Mouse (Mus musculus): ENCODE data around the gene Brsk2. TPM values are rescaled to one million over a fixed set of nuclear protein-coding genes. Genes with fewer than 3 reads are reported as not detected.

Gene Brsk2
- total RNA-seq, 2 experiments from 2014 or later = 229 to 232 TPM

DNA sequence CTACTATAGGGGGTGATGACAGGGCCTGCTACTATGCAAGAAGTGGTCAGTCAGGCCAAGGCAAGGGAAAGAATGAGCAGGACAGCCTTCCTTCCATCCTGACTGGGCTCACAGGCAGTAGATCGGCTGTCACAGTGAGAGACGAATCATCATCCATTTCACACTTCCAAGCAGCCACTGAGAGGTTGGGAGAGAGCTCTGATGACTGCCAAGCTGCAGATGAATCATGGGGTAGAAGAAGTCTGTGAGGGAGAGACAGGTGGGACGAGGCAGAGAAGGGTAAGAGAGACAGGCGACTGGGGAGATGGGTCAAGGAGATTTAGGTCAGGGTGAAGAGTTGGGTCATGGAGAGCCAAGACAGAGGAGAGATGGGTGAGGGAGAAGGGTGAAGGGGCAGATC lies 3.4 kb downstream of the Brsk2 start:
- intact Hi-C loops (cut with DNase I) = no loop called here
- DNase-seq (ENCODE audit: low spot score in 2 of 2) = peak in 1 of 2 experiments; percentile 31

DNA sequence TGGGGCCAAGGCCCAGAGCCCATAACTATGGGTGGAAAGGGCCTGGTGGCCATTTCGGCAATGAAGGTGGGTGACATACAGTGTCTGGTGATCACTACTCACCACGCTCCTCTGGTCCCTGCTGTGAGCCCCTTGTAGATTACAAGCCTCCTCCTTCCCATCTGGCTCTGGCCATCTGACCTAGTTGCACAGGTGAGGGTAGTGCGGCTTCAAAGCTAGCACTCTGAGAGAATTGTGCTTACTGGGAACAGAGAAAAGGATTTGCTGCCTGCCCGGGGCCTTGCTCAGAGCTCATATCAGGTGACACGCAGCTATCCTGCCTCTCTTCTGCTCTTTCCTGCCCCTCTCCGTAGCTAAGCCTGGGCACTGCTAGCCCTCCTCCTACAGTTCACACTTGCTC lies 4.1 kb downstream of the Brsk2 start:
- intact Hi-C loops (cut with DNase I) = no loop called here
- DNase-seq (ENCODE audit: low spot score in 2 of 2) = no peak

DNA sequence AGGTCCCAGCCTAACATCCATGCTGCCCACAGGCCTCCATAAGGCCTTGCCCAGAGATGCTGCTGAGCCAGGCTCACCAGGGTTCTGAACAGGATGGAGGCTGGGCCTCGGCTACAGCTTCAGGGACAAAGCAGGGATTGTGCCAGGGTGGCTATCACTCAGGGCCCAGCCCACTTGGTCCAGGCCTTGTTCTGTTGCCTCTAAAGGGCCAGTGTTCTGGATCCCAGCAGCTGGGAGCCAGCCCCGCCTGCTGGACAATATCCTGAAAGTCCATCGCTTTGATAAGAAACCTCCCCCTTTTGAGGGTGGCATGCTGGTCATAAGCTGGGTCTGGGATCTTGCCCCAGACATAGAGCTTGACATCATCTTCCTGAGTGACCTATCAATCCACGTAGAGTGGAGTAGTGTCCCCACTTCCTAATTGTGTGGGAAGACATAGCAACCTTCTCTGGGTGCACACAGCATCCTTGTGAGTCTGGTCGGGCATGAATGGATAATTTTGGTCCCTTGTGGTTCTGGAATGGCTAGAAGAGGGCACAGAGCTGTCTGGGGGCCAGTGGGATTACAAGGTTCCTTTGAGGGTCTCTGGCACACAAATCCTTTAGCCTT lies 6.1 kb downstream of the Brsk2 start:
- intact Hi-C loops (cut with DNase I) = no loop called here
- DNase-seq (ENCODE audit: low spot score in 2 of 2) = peak in 1 of 2 experiments; percentile 35

DNA sequence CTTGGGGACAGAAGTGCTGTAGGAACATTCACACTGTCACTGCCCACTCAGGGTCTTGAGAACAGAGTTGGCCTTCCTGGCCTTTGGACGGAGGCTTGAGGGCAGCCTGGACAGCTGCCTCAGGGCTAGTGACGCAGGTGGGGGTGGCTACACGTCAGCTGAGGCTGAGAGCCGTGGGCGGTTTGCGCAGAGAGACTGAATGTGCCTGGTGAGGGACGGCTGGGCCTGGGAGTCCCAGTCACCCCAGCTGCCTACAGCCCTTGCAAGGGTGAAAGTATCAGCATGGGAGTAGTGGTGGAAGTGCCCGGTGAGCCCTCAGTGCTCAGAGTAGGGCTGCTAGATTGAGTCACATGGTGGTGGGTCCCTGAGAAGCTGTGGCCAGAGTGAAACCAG lies 6.6 kb downstream of the Brsk2 start:
- intact Hi-C loops (cut with DNase I) = no loop called here
- peak; percentile 55 to 72 for DNase-seq (ENCODE audit: low spot score in 2 of 2)

DNA sequence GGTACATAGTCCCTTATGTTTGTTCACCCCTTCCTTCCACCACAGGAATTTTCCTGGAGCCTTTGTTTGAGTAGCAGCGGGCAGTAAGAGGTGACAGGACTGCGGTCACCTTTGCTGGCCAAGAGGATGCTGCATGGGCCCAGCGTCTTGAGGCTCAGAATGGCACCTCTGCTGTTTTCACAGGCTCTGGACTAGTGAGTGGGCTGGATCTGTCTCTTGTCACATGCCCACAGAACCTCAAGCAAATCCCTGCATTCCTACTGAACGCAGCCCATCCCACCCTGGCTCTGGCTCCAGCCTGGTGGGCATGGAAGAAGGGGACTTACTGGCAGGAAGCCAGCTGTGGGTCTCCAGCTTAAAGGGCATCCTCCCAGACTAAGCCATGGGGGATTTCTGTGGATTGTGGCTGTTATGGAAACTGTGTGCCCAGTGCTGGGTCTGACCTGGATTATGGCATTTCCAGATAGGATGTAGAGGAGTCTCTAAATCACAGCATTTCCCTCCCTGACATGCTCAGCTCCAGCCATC lies 8.0 kb downstream of the Brsk2 start:
- peak in 1 of 2 experiments; percentile 43 for DNase-seq (ENCODE audit: low spot score in 2 of 2)
- intact Hi-C loops (cut with DNase I) = no loop called here

DNA sequence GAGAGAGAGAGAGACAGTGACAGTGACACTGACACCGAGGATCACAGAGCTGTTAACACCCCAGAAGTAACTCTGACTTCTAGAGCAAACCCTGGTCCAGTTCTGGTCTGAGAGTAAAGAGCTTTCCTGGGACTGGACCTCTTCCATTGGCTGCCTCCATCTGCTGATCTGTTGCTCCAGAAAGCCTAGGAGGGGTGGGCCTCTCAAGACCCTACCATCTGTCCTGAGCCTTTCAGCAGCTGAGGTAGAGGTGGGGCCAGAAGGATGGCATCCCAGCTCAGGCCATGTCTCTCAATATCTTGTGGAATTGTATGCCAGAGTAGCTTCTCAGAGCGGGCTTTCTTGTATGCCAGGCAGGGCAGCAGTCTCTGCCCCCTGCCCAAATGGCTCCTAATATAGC lies 8.7 kb downstream of the Brsk2 start:
- intact Hi-C loops (cut with DNase I) = no loop called here
- no peak for DNase-seq (ENCODE audit: low spot score in 2 of 2)

DNA sequence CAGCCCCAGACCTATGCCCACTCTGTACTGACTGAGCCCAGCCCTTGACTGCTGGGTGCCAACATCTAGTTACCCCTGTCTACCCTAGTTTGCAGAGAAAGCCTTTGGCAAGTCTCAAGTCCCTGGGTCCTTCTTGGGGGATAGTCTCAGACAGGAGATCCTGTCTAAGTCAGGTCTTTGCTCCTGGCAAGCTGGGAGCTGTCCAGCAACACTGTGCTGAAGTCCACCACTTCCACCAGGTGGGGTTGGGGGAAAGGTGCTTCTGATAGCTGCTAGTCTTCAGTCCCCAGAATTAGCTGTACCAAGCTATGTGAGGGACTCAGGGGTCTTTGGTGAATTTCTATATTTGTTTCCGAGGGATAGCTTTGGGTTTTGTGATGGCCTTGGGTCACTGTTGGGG lies 9.6 kb downstream of the Brsk2 start:
- DNase-seq (ENCODE audit: low spot score in 2 of 2) = no peak
- intact Hi-C loops (cut with DNase I) = no loop called here

DNA sequence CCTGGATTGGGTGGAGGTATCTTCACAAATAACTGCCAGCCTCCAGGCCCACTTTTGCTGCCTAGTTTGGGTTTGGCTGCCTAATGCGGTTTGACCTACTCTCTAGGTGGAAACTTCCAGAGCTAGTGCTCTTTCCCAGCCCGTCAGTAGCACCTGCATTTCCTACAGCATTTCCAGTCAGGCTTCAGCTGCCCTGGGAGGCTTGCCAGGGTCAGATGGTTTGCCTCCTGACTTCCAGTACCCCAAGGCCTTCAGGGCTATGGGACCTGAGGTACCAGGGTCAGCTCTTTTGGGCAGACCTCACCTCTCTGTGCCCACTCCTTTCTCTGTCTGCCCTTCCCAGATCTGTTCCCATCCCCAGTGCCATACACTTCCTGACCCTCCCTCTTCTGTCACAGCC lies 11.4 kb downstream of the Brsk2 start:
- no peak for DNase-seq (ENCODE audit: low spot score in 2 of 2)
- intact Hi-C loops (cut with DNase I) = no loop called here

DNA sequence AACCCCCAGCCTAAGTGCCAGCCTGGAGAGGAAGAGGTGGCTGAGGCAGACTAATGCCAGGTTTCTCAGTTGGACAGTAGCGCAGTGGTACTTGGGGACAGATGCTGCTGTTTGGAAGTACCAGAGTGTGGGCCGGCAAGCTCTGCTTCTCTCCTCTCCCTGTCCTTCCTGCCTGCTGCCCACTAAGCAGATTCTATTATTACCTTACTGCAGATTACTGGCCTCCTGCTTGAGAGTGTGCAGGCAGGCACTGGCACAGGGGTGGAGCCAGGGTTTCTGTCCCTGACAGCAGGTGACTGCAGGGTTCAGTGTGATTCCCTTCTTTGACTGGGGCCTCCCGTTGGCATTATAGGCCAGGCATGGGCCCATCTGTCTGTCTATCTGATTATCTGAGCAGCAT lies 11.9 kb downstream of the Brsk2 start:
- DNase-seq (ENCODE audit: low spot score in 2 of 2) = peak; percentile 61 to 68
- intact Hi-C loops (cut with DNase I) = no loop called here

DNA sequence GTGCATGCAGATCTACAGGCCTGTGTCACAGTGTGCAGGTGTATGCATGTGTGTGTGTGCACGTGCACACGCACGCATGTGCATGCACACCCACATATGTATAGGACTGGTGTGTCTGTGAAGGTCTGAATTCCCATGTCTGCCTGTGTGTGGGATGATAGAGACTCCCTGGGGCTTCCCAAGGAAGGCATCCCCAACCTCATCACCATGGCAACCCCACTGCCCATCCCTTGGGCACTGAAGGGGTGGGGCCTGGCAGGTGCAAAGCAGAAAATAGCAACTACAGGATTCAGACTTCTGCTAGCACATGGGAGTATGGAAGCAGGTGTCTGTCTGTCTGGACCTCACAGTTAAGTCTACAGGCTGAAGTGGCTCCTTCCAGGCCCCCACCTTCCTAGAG lies 13.0 kb downstream of the Brsk2 start:
- intact Hi-C loops (cut with DNase I) = no loop called here
- DNase-seq (ENCODE audit: low spot score in 2 of 2) = no peak

DNA sequence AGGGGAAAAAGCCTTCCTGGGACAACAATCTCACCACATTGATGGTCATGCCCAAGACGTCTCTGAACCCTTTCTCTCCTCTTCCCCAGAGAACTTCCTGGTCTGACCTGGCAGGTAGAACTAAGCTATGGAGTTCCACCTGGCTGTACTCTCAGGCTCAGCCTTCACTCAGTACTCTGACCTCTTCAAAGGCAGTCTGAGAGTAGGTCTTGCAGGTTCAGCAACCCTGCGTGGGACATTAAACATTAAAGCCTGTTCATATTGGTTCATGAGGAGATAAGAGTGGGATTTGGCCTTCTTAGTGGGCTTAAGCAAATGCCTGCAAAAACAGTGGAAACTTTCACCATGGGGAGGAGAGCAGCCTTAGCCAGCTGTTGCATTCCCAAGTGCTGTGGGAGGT lies 16.7 kb downstream of the Brsk2 start:
- intact Hi-C loops (cut with DNase I) = no loop called here
- DNase-seq (ENCODE audit: low spot score in 2 of 2) = no peak

DNA sequence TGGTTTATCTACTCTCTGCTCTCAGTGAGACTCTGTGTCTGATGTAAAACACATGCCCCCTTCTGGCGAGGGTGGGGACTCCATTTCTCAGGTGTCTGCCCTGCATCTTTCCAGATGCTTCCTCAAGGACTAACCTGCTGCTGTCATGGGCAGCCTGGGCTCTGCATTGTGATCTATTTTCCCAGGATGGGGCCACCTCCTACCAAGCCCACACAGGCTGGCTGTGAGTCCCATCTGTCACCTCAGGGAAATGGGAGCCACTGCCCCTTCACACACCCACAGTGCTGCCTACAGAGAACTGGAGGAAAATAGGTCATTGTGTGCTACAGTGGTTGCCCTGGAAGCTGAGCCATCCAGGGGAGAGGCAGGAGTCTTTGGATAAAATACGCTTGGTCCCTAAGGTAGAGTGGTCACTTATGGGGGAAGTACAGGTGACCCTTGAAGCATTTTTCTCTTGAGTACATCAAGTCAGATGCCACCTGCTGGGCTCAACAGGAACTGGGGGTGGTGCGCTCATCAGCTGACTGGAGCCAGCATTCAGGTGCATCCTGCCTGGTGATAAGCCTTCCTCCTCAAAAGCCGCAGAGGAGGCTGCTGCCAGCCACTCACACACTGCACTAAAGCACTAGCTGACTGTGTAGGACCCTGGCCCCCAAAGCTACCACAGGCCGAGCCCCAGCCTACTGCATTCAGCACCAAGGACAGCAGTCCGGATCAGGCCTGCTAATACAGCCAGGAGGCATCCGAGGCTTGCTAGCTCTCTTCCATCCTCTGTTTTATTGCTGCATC lies 23.5 kb downstream of the Brsk2 start:
- intact Hi-C loops (cut with DNase I) = no loop called here
- DNase-seq (ENCODE audit: low spot score in 2 of 2) = peak; percentile 49 to 57

DNA sequence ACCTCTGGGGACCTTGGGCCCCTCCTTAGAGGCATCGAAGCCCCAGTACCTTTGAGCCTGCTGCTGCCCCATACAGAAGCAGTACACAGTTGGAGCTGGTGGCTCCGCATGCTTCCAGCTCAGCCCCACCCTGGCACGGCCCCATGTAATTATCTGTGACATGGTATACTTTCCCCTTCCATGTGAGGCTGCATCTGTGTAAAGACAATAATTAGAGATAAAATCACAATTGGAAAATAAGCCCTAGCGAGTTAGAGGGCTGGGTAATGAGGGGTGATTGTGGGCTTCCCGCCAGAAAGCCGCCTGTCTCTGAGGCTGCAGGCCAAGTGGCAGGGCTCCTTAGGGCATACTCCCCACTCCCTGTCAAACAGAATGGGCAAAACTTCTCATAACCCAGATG lies 28.5 kb downstream of the Brsk2 start:
- intact Hi-C loops (cut with DNase I) = no loop called here
- DNase-seq (ENCODE audit: low spot score in 2 of 2) = no peak

DNA sequence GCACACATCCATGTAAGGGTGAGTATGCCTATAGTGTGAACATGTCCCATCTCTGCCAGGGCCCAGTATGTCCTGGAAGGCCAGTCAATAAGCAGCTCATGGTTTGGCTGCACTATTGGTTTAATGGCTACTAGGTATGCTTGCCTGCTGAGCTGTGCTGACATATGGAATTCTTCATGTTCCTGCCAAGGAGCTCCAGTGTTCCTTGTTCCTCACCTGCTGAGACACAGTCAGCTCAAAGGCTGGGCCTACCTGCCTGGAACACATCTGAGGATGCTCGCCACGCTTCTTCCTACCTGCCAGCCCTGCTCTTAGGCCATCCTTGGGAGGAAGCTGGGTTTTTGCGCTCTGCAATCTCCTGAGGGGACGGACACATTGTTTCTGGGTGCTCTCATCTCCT lies 29.7 kb downstream of the Brsk2 start:
- intact Hi-C loops (cut with DNase I) = no loop called here
- DNase-seq (ENCODE audit: low spot score in 2 of 2) = no peak

DNA sequence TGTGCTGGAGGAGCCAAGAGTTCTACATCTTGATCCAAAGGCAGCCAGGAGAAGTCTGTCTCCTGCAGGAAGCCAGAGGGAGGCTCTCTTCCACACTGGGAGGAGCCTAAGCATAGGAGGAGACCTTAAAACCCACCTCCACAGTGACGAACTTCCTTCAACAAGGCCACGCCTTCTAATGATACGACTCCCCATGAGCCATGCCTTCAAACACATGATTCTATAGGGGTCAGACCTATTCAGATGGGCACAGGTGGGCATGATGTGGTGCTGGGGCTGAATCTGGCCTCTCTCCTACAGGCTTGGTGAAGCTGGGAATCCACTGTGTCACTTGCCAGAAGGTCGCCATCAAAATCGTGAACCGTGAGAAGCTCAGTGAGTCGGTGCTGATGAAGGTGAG lies 31.7 kb downstream of the Brsk2 start:
- intact Hi-C loops (cut with DNase I) = no loop called here
- DNase-seq (ENCODE audit: low spot score in 2 of 2) = no peak

DNA sequence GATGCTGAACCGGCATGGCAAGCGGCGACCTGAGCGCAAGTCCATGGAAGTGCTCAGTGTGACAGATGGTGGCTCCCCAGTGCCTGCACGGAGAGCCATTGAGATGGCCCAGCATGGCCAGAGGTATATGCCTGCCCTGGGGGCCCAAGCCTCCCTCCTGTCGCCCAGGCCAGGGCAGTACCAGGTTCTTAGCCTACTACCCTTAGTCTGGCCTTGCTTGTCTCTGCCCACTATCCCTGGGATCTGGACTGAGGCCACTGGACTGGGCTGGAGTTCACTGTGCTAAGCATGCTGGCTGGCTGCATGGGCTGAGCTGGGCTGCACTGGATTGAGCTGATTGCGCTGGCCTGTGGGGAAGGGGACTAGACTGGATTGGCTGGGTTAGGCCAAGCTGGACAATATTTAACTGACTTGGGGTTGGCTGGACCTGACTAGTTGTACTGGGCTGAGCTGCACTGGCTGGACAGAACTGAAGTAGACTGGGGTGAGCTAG lies 38.8 kb downstream of the Brsk2 start:
- intact Hi-C loops (cut with DNase I) = no loop called here

DNA sequence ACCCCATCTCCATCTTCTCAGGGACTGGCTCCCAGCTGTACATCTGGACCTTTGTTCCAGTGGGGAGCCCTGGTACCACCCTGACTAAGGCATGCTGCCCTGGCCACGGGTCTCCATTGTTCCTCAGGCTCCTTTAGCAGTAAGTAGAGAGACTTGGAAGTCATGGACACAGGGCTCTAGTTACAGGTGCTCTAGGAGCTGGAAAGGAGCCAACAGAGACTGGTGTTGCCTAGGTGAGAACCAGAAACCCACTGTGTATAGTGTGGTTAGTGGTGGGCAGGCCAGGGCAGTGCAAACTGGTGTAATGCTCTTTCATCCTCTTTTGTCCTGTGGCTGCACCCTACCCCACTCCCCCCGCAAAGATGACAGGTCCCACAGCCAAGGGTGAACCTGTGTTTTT lies 41.6 kb downstream of the Brsk2 start:
- intact Hi-C loops (cut with DNase I) = no loop called here
- DNase-seq (ENCODE audit: low spot score in 2 of 2) = no peak

More for the DNA sequence above, 38.8 kb downstream of the Brsk2 start:
- DNase-seq (ENCODE audit: low spot score in 2 of 2) = no peak

DNA sequence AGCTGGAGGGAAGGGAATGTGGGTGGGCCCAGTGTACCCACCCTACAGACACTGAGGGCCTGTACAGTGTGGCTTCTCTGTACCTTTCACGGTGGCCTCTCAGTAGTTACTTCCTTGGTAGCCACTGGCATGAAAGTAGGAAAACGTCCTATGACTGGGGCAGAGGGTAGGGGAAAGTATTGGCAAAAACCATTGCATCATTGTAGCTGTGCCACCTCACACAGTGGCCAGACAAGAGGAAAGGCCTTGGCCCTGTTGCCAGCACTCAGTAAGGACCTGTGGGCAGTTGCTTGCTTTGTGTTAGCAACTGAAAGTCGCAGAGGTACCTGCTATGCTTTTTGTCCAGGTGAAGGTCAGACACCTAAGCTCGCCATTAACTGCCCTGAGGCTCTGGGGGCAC lies 44.6 kb downstream of the Brsk2 start:
- intact Hi-C loops (cut with DNase I) = no loop called here
- DNase-seq (ENCODE audit: low spot score in 2 of 2) = no peak

DNA sequence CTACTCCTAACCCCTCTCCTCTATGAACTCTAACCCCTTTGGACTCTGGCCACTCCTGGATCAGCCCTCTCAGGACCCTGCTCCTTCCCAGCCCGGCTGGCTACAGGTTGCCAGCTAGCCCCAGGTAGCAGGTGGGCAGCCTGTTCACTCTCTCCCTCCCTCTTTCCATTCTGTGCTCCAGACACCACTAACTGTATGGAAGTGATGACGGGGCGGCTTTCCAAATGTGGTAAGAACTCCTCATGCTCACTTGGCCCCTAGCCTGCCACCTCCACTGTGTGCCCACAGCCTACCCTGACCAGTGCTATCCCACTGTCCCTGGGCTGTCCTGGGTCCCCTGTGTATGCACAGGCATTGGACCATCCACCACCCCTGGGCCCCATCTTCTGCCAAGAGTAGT lies 51.1 kb downstream of the Brsk2 start:
- DNase-seq (ENCODE audit: low spot score in 2 of 2) = no peak
- intact Hi-C loops (cut with DNase I) = no loop called here

DNA sequence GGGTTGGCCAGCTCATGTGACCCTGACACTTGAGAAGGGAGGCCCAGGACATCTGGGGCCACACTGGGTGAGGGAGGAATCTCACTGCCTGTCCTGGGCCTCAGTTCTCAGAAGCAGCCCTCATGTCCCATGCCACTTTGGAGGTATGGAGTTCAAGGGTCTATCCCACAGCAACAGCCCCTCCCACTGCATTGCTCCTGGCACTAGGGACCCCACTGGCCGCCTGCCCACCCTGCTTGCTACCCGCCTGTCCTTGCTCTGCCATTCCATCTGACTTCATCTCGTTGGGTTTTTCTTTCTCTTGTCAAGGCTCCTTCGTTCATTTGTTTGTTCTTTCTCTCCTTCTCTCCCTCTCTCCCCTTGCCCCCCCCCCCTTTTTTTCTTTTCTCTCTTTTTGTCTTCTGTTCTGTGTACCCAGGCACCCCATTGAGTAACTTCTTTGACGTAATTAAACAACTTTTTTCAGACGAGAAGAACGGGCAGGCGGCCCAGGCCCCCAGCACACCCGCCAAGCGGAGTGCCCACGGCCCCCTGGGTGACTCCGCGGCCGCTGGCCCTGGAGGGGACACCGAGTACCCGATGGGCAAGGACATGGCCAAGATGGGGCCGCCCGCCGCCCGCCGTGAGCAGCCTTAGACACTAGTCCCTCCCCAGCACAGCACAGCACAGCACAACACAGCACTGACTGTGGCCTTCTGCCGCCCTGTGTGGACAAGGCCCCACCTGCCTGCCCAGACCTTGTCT lies 52.2 kb downstream of the Brsk2 start:
- intact Hi-C loops (cut with DNase I) = no loop called here
- no peak for DNase-seq (ENCODE audit: low spot score in 2 of 2)

All from left cerebral cortex, postnatal 36 days (tissue).